Mouse (Mus musculus): ENCODE results near the gene Myo16.

Myo16 gene

GRCm38 (mm10) chr8:10174841-10175680, 21.4 kb downstream of the Myo16 start:
- no peak for DNase-seq (ENCODE audit: extremely low spot score, low read depth, low spot score)

GRCm38 (mm10) chr8:10175976-10176375, 22.3 kb downstream of the Myo16 start:
- no peak for DNase-seq (ENCODE audit: extremely low spot score, low read depth, low spot score)

GRCm38 (mm10) chr8:10177131-10177530, 23.4 kb downstream of the Myo16 start:
- no peak for DNase-seq (ENCODE audit: extremely low spot score, low read depth, low spot score)

- DNase-seq (ENCODE audit: extremely low spot score, low read depth, low spot score), result no peak
Measured at GRCm38 (mm10) chr8:10178986-10179385, 25.3 kb downstream of the Myo16 start.

- DNase-seq (ENCODE audit: extremely low spot score, low read depth, low spot score), result no peak
Measured at GRCm38 (mm10) chr8:10190607-10191006, 36.9 kb downstream of the Myo16 start.

- no peak for DNase-seq (ENCODE audit: extremely low spot score, low read depth, low spot score)
Measured at GRCm38 (mm10) chr8:10198164-10198563, 44.5 kb downstream of the Myo16 start.

GRCm38 (mm10) chr8:10199301-10199700, 45.6 kb downstream of the Myo16 start:
- no peak for DNase-seq (ENCODE audit: extremely low spot score, low read depth, low spot score)

- DNase-seq (ENCODE audit: extremely low spot score, low read depth, low spot score), result no peak
Measured at GRCm38 (mm10) chr8:10200042-10200441, 46.3 kb downstream of the Myo16 start.

- DNase-seq (ENCODE audit: extremely low spot score, low read depth, low spot score), result no peak
Measured at GRCm38 (mm10) chr8:10215023-10215422, 61.3 kb downstream of the Myo16 start.

- no peak for DNase-seq (ENCODE audit: extremely low spot score, low read depth, low spot score)
Measured at GRCm38 (mm10) chr8:10219761-10220276, 66.1 kb downstream of the Myo16 start.

- DNase-seq (ENCODE audit: extremely low spot score, low read depth, low spot score), result no peak
Measured at GRCm38 (mm10) chr8:10222770-10223169, 69.1 kb downstream of the Myo16 start.

- no peak for DNase-seq (ENCODE audit: extremely low spot score, low read depth, low spot score)
Measured at GRCm38 (mm10) chr8:10223528-10224194, 70.0 kb downstream of the Myo16 start.

- no peak for DNase-seq (ENCODE audit: extremely low spot score, low read depth, low spot score)
Measured at GRCm38 (mm10) chr8:10224305-10224971, 70.7 kb downstream of the Myo16 start.

GRCm38 (mm10) chr8:10225018-10225417, 71.3 kb downstream of the Myo16 start:
- no peak for DNase-seq (ENCODE audit: extremely low spot score, low read depth, low spot score)

- peak; percentile 64 for DNase-seq (ENCODE audit: extremely low spot score, low read depth, low spot score)
Measured at GRCm38 (mm10) chr8:10230746-10231369, 77.1 kb downstream of the Myo16 start.

- no peak for DNase-seq (ENCODE audit: extremely low spot score, low read depth, low spot score)
Measured at GRCm38 (mm10) chr8:10234516-10234915, 80.8 kb downstream of the Myo16 start.

GRCm38 (mm10) chr8:10243344-10243743, 89.6 kb downstream of the Myo16 start:
- no peak for DNase-seq (ENCODE audit: extremely low spot score, low read depth, low spot score)

GRCm38 (mm10) chr8:10249156-10249555, 95.4 kb downstream of the Myo16 start:
- DNase-seq (ENCODE audit: extremely low spot score, low read depth, low spot score), result peak; percentile 35

- no peak for DNase-seq (ENCODE audit: extremely low spot score, low read depth, low spot score)
Measured at GRCm38 (mm10) chr8:10255741-10256140, 102.0 kb downstream of the Myo16 start.

GRCm38 (mm10) chr8:10256563-10256962, 102.9 kb downstream of the Myo16 start:
- no peak for DNase-seq (ENCODE audit: extremely low spot score, low read depth, low spot score)

- no peak for DNase-seq (ENCODE audit: extremely low spot score, low read depth, low spot score)
Measured at GRCm38 (mm10) chr8:10270094-10270493, 116.4 kb downstream of the Myo16 start.

All from hindlimb bud, embryonic 11.5 days (tissue).